Mouse (Mus musculus) testis, adult 2 months (tissue): ENCODE data around the gene Gata3.

Experiments
- CTCF ChIP-seq: fragments of 200-500 bp; IDR thresholded peaks from 2 replicates; pipeline ENCODE4 v1.5.1; 2012; ENCODE audit warnings: low read depth, mild to moderate bottlenecking, inconsistent platforms, low read length, moderate library complexity; ENCODE audit not compliant: control insufficient read depth, insufficient read depth, insufficient replicate concordance
- POLR2A ChIP-seq: fragments of 200-500 bp; IDR thresholded peaks from 2 replicates; pipeline ENCODE4 v1.6.1; 2012; ENCODE audit warnings: low read depth, mild to moderate bottlenecking, inconsistent platforms, low read length, moderate library complexity; ENCODE audit not compliant: control insufficient read depth

DNA sequence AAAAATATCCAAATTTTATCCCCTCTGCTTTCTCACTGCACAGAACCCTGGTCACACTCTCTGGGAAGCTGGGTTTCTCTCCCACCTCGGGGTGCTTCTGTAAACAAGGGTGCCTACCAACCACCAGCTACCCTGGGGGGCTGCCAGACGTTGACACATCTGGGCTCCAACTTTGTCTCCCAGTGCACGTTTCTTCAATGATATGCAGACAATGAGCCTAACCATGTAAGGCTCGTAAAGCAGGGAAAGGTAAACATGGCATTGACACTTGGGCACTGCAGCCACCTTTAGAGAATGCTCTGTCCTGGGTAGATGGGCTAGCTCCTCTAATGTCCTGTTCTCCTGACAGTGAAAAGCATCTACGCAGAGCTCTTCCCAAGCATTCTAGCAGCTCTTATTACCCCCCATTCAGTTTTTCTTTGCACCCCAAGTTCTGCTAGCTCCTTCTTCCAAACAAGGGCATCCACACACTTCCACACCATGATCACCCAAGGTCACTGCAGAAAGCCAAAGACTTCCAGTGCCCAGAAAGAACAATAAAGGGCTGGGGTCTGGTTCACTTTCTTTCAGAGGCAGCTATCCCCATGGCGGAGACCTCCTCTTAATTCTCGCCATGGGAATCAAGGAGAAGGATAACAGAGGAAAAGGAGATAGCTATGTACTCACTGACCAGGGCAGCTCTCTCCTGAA, 2.8 kb downstream of the Gata3 start:
- TF ChIP-seq CTCF (no peak), POLR2A (no peak)
